Mouse (Mus musculus): ENCODE data around the gene Lhfpl5. TPM values are rescaled to one million over a fixed set of nuclear protein-coding genes. Genes with fewer than 3 reads are reported as not detected.

The Lhfpl5 gene
- total and polyA plus RNA-seq, 3 experiments, result not detected

- Histone ChIP-seq H3K4me3 (ENCODE audit: low read depth, low read length) (no peak overlapping the region), H3K4me1 (ENCODE audit: insufficient read depth, low read depth, low read length) (peaks cover 43% of the 10 kb centered on the region), H3K9me3 (replicated peaks) (no peaks in the 10 kb centered on the region), H3K27me3 (ENCODE audit: insufficient read depth, low read length) (peaks cover 24% of the 10 kb centered on the region), H3K36me3 (replicated peaks) (peaks cover 17% of the 10 kb centered on the region)
- TF ChIP-seq GATA1 (IDR thresholded peaks at IDR 0.05; ENCODE audit: borderline replicate concordance, low read length) (no peak), GATA2 (IDR thresholded peaks at IDR 0.05; ENCODE audit: borderline replicate concordance, low read depth, low read length) (no peak), TAL1 (conservative IDR thresholded peaks at IDR 0.05; ENCODE audit: low read depth, low read length) (no peak), CTCF (IDR thresholded peaks at IDR 0.05; ENCODE audit: low read depth, low read length) (no peak), POLR2AphosphoS5 (IDR thresholded peaks at IDR 0.05; ENCODE audit: insufficient replicate concordance, low read depth, low read length) (no peak)
- DNase-seq (ENCODE audit: low spot score) (no peak), ATAC-seq (ENCODE audit: extremely low read depth, insufficient number of reproducible peaks, low FRiP score, poor library complexity, severe bottlenecking) (no peak)
Observed at GRCm38 (mm10) chr17:28624841-28625240, 49.4 kb downstream of the Lhfpl5 start.

GRCm38 (mm10) chr17:28625327-28625726 is 49.9 kb downstream of the Lhfpl5 start:
- no peak for ATAC-seq (ENCODE audit: extremely low read depth, insufficient number of reproducible peaks, low FRiP score, poor library complexity, severe bottlenecking)
- H3K4me3 ChIP-seq (ENCODE audit: low read depth, low read length), result no peak overlapping the region

GRCm38 (mm10) chr17:28626937-28627336 is 51.5 kb downstream of the Lhfpl5 start:
- TF ChIP-seq CTCF (IDR thresholded peaks at IDR 0.05; ENCODE audit: low read depth, low read length) (no peak), GATA2 (IDR thresholded peaks at IDR 0.05; ENCODE audit: borderline replicate concordance, low read depth, low read length) (no peak), POLR2AphosphoS5 (IDR thresholded peaks at IDR 0.05; ENCODE audit: insufficient replicate concordance, low read depth, low read length) (no peak), TAL1 (conservative IDR thresholded peaks at IDR 0.05; ENCODE audit: low read depth, low read length) (no peak), GATA1 (IDR thresholded peaks at IDR 0.05; ENCODE audit: borderline replicate concordance, low read length) (no peak)
- H3K4me3 ChIP-seq (ENCODE audit: low read depth, low read length), result no peak overlapping the region
- no peaks in the 10 kb centered on the region for H3K36me3 ChIP-seq (replicated peaks)
- peaks cover 24% of the 10 kb centered on the region for H3K27me3 ChIP-seq (ENCODE audit: insufficient read depth, low read length)
- H3K4me1 ChIP-seq (ENCODE audit: insufficient read depth, low read depth, low read length), result peaks cover 26% of the 10 kb centered on the region
- H3K9me3 ChIP-seq (replicated peaks), result no peaks in the 10 kb centered on the region
- no peak for ATAC-seq (ENCODE audit: extremely low read depth, insufficient number of reproducible peaks, low FRiP score, poor library complexity, severe bottlenecking)
- DNase-seq (ENCODE audit: low spot score), result no peak

More at GRCm38 (mm10) chr17:28625327-28625726, 49.9 kb downstream of the Lhfpl5 start:
- no peak for DNase-seq (ENCODE audit: low spot score)
- Histone ChIP-seq H3K9me3 (replicated peaks) (no peaks in the 10 kb centered on the region), H3K27me3 (ENCODE audit: insufficient read depth, low read length) (peaks cover 24% of the 10 kb centered on the region), H3K4me1 (ENCODE audit: insufficient read depth, low read depth, low read length) (peaks cover 39% of the 10 kb centered on the region), H3K36me3 (replicated peaks) (peaks cover 13% of the 10 kb centered on the region)
- TF ChIP-seq CTCF (IDR thresholded peaks at IDR 0.05; ENCODE audit: low read depth, low read length) (no peak), GATA2 (IDR thresholded peaks at IDR 0.05; ENCODE audit: borderline replicate concordance, low read depth, low read length) (no peak), POLR2AphosphoS5 (IDR thresholded peaks at IDR 0.05; ENCODE audit: insufficient replicate concordance, low read depth, low read length) (no peak), GATA1 (IDR thresholded peaks at IDR 0.05; ENCODE audit: borderline replicate concordance, low read length) (no peak), TAL1 (conservative IDR thresholded peaks at IDR 0.05; ENCODE audit: low read depth, low read length) (no peak)

GRCm38 (mm10) chr17:28628248-28629124 is 53.0 kb downstream of the Lhfpl5 start:
- ATAC-seq (ENCODE audit: extremely low read depth, insufficient number of reproducible peaks, low FRiP score, poor library complexity, severe bottlenecking), result no peak
- DNase-seq (ENCODE audit: low spot score), result no peak
- no peak overlapping the region for H3K4me3 ChIP-seq (ENCODE audit: low read depth, low read length)

GRCm38 (mm10) chr17:28629125-28629524 is 53.7 kb downstream of the Lhfpl5 start:
- H3K36me3 ChIP-seq (replicated peaks), result no peaks in the 10 kb centered on the region
- peaks cover 21% of the 10 kb centered on the region for H3K4me1 ChIP-seq (ENCODE audit: insufficient read depth, low read depth, low read length)
- no peaks in the 10 kb centered on the region for H3K9me3 ChIP-seq (replicated peaks)
- H3K27me3 ChIP-seq (ENCODE audit: insufficient read depth, low read length), result peaks cover 40% of the 10 kb centered on the region
- DNase-seq (ENCODE audit: low spot score) (no peak), ATAC-seq (ENCODE audit: extremely low read depth, insufficient number of reproducible peaks, low FRiP score, poor library complexity, severe bottlenecking) (no peak)
- H3K4me3 ChIP-seq (ENCODE audit: low read depth, low read length), result no peak overlapping the region
- TF ChIP-seq GATA2 (IDR thresholded peaks at IDR 0.05; ENCODE audit: borderline replicate concordance, low read depth, low read length) (no peak), GATA1 (IDR thresholded peaks at IDR 0.05; ENCODE audit: borderline replicate concordance, low read length) (no peak), TAL1 (conservative IDR thresholded peaks at IDR 0.05; ENCODE audit: low read depth, low read length) (no peak), POLR2AphosphoS5 (IDR thresholded peaks at IDR 0.05; ENCODE audit: insufficient replicate concordance, low read depth, low read length) (no peak), CTCF (IDR thresholded peaks at IDR 0.05; ENCODE audit: low read depth, low read length) (no peak)

More at GRCm38 (mm10) chr17:28628248-28629124, 53.0 kb downstream of the Lhfpl5 start:
- Histone ChIP-seq H3K36me3 (replicated peaks) (no peaks in the 10 kb centered on the region), H3K9me3 (replicated peaks) (no peaks in the 10 kb centered on the region), H3K4me1 (ENCODE audit: insufficient read depth, low read depth, low read length) (peaks cover 21% of the 10 kb centered on the region), H3K27me3 (ENCODE audit: insufficient read depth, low read length) (peaks cover 36% of the 10 kb centered on the region)
- TF ChIP-seq GATA1 (IDR thresholded peaks at IDR 0.05; ENCODE audit: borderline replicate concordance, low read length), result no peak
- TF ChIP-seq CTCF (IDR thresholded peaks at IDR 0.05; ENCODE audit: low read depth, low read length), result no peak
- no peak for TF ChIP-seq TAL1 (conservative IDR thresholded peaks at IDR 0.05; ENCODE audit: low read depth, low read length)
- TF ChIP-seq POLR2AphosphoS5 (IDR thresholded peaks at IDR 0.05; ENCODE audit: insufficient replicate concordance, low read depth, low read length), result no peak
- TF ChIP-seq GATA2 (IDR thresholded peaks at IDR 0.05; ENCODE audit: borderline replicate concordance, low read depth, low read length), result no peak

Other genes with a start within 250 kb of the Lhfpl5 start
- 2,842 and 3,361 TPM in 2 replicates for gene Rpl10a, start 247.2 kb upstream of the Lhfpl5 start, total RNA-seq (2014; fragmentation: Nextera tagmentation)
- gene Rpl10a, start 247.2 kb upstream of the Lhfpl5 start, total RNA-seq (2017), result 987 and 1,219 TPM in 2 replicates
- gene Rpl10a, start 247.2 kb upstream of the Lhfpl5 start, polyA plus RNA-seq (2012), result 7,805 and 8,433 TPM in 2 replicates
- 0.90 TPM in 1 of 2 replicates, not detected in the other for gene Tead3, start 224.8 kb upstream of the Lhfpl5 start, total RNA-seq (2014; fragmentation: Nextera tagmentation)
- gene Tead3, start 224.8 kb upstream of the Lhfpl5 start, total RNA-seq (2017), result 0.06 and 0.22 TPM in 2 replicates
- gene Tead3, start 224.8 kb upstream of the Lhfpl5 start, polyA plus RNA-seq (2012), result 0.41 and 0.47 TPM in 2 replicates
- not detected in 2 replicates for gene Tulp1, start 210.4 kb upstream of the Lhfpl5 start, total RNA-seq (2014; fragmentation: Nextera tagmentation)
- 0.16 TPM in 1 of 2 replicates, not detected in the other for gene Tulp1, start 210.4 kb upstream of the Lhfpl5 start, total RNA-seq (2017)
- gene Tulp1, start 210.4 kb upstream of the Lhfpl5 start, polyA plus RNA-seq (2012), result 0.10 TPM in 1 of 2 replicates, not detected in the other
- 11.7 and 16.4 TPM in 2 replicates for gene Fkbp5, start 58.1 kb upstream of the Lhfpl5 start, total RNA-seq (2014; fragmentation: Nextera tagmentation)
- 14.0 and 18.5 TPM in 2 replicates for gene Fkbp5, start 58.1 kb upstream of the Lhfpl5 start, total RNA-seq (2017)
- gene Fkbp5, start 58.1 kb upstream of the Lhfpl5 start, polyA plus RNA-seq (2012), result 36.6 and 41.4 TPM in 2 replicates
- not detected in 2 replicates for gene Armc12, start 44.8 kb upstream of the Lhfpl5 start, total RNA-seq (2014; fragmentation: Nextera tagmentation)
- not detected in 2 replicates for gene Armc12, start 44.8 kb upstream of the Lhfpl5 start, total RNA-seq (2017)
- gene Armc12, start 44.8 kb upstream of the Lhfpl5 start, polyA plus RNA-seq (2012), result 0.07 TPM in 1 of 2 replicates, not detected in the other
- not detected in 2 replicates for gene Clpsl2, start 26.2 kb upstream of the Lhfpl5 start, total RNA-seq (2014; fragmentation: Nextera tagmentation)
- not detected in 2 replicates for gene Clpsl2, start 26.2 kb upstream of the Lhfpl5 start, total RNA-seq (2017)
- gene Clpsl2, start 26.2 kb upstream of the Lhfpl5 start, polyA plus RNA-seq (2012), result not detected in 2 replicates
- gene Clps, start 14.9 kb upstream of the Lhfpl5 start, total RNA-seq (2014; fragmentation: Nextera tagmentation), result not detected in 2 replicates
- not detected in 2 replicates for gene Clps, start 14.9 kb upstream of the Lhfpl5 start, total RNA-seq (2017)
- not detected in 2 replicates for gene Clps, start 14.9 kb upstream of the Lhfpl5 start, polyA plus RNA-seq (2012)
- gene Srpk1, start 47.1 kb downstream of the Lhfpl5 start, total RNA-seq (2014; fragmentation: Nextera tagmentation), result 158 and 193 TPM in 2 replicates
- gene Srpk1, start 47.1 kb downstream of the Lhfpl5 start, total RNA-seq (2017), result 95.5 and 112 TPM in 2 replicates
- gene Srpk1, start 47.1 kb downstream of the Lhfpl5 start, polyA plus RNA-seq (2012), result 81.6 and 95.9 TPM in 2 replicates
- gene Slc26a8, start 114.6 kb downstream of the Lhfpl5 start, total RNA-seq (2014; fragmentation: Nextera tagmentation), result 2.5 and 3.2 TPM in 2 replicates
- gene Slc26a8, start 114.6 kb downstream of the Lhfpl5 start, total RNA-seq (2017), result 0.22 and 1.1 TPM in 2 replicates
- gene Slc26a8, start 114.6 kb downstream of the Lhfpl5 start, polyA plus RNA-seq (2012), result 0.10 and 0.24 TPM in 2 replicates
- gene Mapk14, start 115.7 kb downstream of the Lhfpl5 start, total RNA-seq (2014; fragmentation: Nextera tagmentation), result 61.3 and 72.1 TPM in 2 replicates
- gene Mapk14, start 115.7 kb downstream of the Lhfpl5 start, total RNA-seq (2017), result 67.4 and 73.2 TPM in 2 replicates
- 55.9 and 79.6 TPM in 2 replicates for gene Mapk14, start 115.7 kb downstream of the Lhfpl5 start, polyA plus RNA-seq (2012)
- gene AC170998.1, start 150.4 kb downstream of the Lhfpl5 start, total RNA-seq (2014; fragmentation: Nextera tagmentation), result 5.0 and 5.6 TPM in 2 replicates
- 1.3 and 2.8 TPM in 2 replicates for gene AC170998.1, start 150.4 kb downstream of the Lhfpl5 start, total RNA-seq (2017)
- not detected in 2 replicates for gene AC170998.1, start 150.4 kb downstream of the Lhfpl5 start, polyA plus RNA-seq (2012)
- gene Mapk13, start 193.7 kb downstream of the Lhfpl5 start, total RNA-seq (2014; fragmentation: Nextera tagmentation), result not detected in 2 replicates
- 0.22 TPM in 1 of 2 replicates, not detected in the other for gene Mapk13, start 193.7 kb downstream of the Lhfpl5 start, total RNA-seq (2017)
- not detected in 2 replicates for gene Mapk13, start 193.7 kb downstream of the Lhfpl5 start, polyA plus RNA-seq (2012)
- 62.4 and 87.3 TPM in 2 replicates for gene Brpf3, start 225.4 kb downstream of the Lhfpl5 start, total RNA-seq (2014; fragmentation: Nextera tagmentation)
- 3.4 and 5.7 TPM in 2 replicates for gene Brpf3, start 225.4 kb downstream of the Lhfpl5 start, total RNA-seq (2017)
- 29.1 and 30.9 TPM in 2 replicates for gene Brpf3, start 225.4 kb downstream of the Lhfpl5 start, polyA plus RNA-seq (2012)

Measured in G1E (cell line).